Mouse (Mus musculus) embryonic fibroblast, embryonic 13.5 days (primary cell): ENCODE measurements around the gene Agk.

Experiments used
- CTCF ChIP-seq: IDR thresholded peaks from 2 replicates; pipeline ENCODE4 v1.5.1; 2011; ENCODE audit warnings: mild to moderate bottlenecking, control low read depth, low read length, moderate library complexity, borderline replicate concordance; ENCODE audit not compliant: insufficient read depth
- POLR2A ChIP-seq: IDR thresholded peaks from 2 replicates; pipeline ENCODE4 v1.6.1; 2011; ENCODE audit warnings: low read depth, mild to moderate bottlenecking, control low read depth, low read length, moderate library complexity

- TF ChIP-seq CTCF (no peak), POLR2A (no peak)
These were observed 12.1 kb downstream of the Agk start for GRCm38 (mm10) chr6:40336735-40337731.
